Mouse (Mus musculus) heart, embryonic 16.5 days (tissue): ENCODE results near the gene Plxdc1. TPM values are rescaled to one million over a fixed set of nuclear protein-coding genes. Genes with fewer than 3 reads are reported as not detected.

Source experiments
- ATAC-seq: fragments of 200-750 bp; cut with Nextera tagmentation; replicated peaks from 2 replicates; pipeline ENCODE4 v1.8.0; 2017; ENCODE audit warnings: moderate number of reproducible peaks; ENCODE audit not compliant: insufficient read depth, low FRiP score; ENCODE audit errors: extremely low read depth
- H3K27ac ChIP-seq: fragments of 300-500 bp; sonication (generic); 2 replicates; pipeline ENCODE4 v1.5.1; 2014; ENCODE audit warnings: mild to moderate bottlenecking, low read length, control low read depth, moderate library complexity
- H3K27me3 ChIP-seq: fragments of 300-500 bp; sonication (generic); 2 replicates; pipeline ENCODE4 v1.6.1; 2014; ENCODE audit warnings: low read length, mixed read lengths; ENCODE audit not compliant: control insufficient read depth, insufficient read depth
- H3K36me3 ChIP-seq: fragments of 300-500 bp; sonication (generic); 2 replicates; pipeline ENCODE4 v1.6.1; 2014; ENCODE audit not compliant: control insufficient read depth, insufficient read depth
- H3K4me1 ChIP-seq: fragments of 300-500 bp; sonication (generic); 2 replicates; pipeline ENCODE4 v1.6.1; 2014; ENCODE audit warnings: low read length, mixed read lengths; ENCODE audit not compliant: control insufficient read depth, insufficient read depth
- H3K4me2 ChIP-seq: fragments of 300-500 bp; sonication (generic); 2 replicates; pipeline ENCODE4 v1.6.1; 2014; ENCODE audit warnings: low read depth, mild to moderate bottlenecking, control low read depth, low read length
- H3K4me3 ChIP-seq: fragments of 300-500 bp; sonication (generic); 2 replicates; pipeline ENCODE4 v1.5.1; 2014; ENCODE audit warnings: mild to moderate bottlenecking, control low read depth, low read length
- H3K9ac ChIP-seq: fragments of 300-500 bp; sonication (generic); 2 replicates; pipeline ENCODE4 v1.6.1; 2014; ENCODE audit warnings: low read length, control low read depth
- H3K9me3 ChIP-seq: fragments of 300-500 bp; sonication (generic); replicated peaks from 2 replicates; pipeline ENCODE4 v1.6.1; 2016; ENCODE audit warnings: low read length; ENCODE audit not compliant: control insufficient read depth
- WGBS: fragments of 180-500 bp; shearing (Covaris S2); extraction: QIAGEN DNeasy Blood & Tissue Kit; methylation state at CpG from one replicate; pipeline ENCODE4 v1.1.7; 2014; 5-methylcytosine and 5-hydroxymethylcytosine counted together
- polyA plus RNA-seq: library from polyadenylated mRNA; unstranded; fragments of >200 nt; fragmentation: Nextera tagmentation; extraction: Ambion mirVana; gene quantifications from 2 replicates; pipeline ENCODE4 v1.2.1, GENCODE M21; 2015

Gene Plxdc1
- polyA plus RNA-seq, 1 experiment from 2014 or later = 2.6 TPM

GRCm38 (mm10) chr11:97977797-97978196 is 8.4 kb downstream of the Plxdc1 start:
- no peaks in the 10 kb centered on the region for H3K27me3 ChIP-seq
- WGBS = 68% methylated on average over 5 of the region's 5 CpGs
- peak; percentile 71 for ATAC-seq

GRCm38 (mm10) chr11:97974746-97975145 is 11.5 kb downstream of the Plxdc1 start:
- 75% methylated on average over 5 of the region's 5 CpGs for WGBS
- Histone ChIP-seq H3K36me3 (no peaks in the 10 kb centered on the region; the same call in 1 of the 2 replicates), H3K27ac (no peak overlapping the region)

More at GRCm38 (mm10) chr11:97977797-97978196, 8.4 kb downstream of the Plxdc1 start:
- Histone ChIP-seq H3K36me3 (no peaks in the 10 kb centered on the region), H3K4me1 (no peaks in the 10 kb centered on the region), H3K4me2 (no peak overlapping the region), H3K27ac (no peak overlapping the region), H3K9me3 (no peaks in the 10 kb centered on the region), H3K9ac (no peak overlapping the region), H3K4me3 (no peak overlapping the region)

GRCm38 (mm10) chr11:97974141-97974540 is 12.1 kb downstream of the Plxdc1 start:
- Histone ChIP-seq H3K4me1 (peaks cover 9% of the 10 kb centered on the region), H3K9ac (no peak overlapping the region), H3K4me2 (no peak overlapping the region), H3K4me3 (no peak overlapping the region), H3K36me3 (no peaks in the 10 kb centered on the region; the same call in 1 of the 2 replicates), H3K9me3 (no peaks in the 10 kb centered on the region), H3K27ac (no peak overlapping the region), H3K27me3 (no peaks in the 10 kb centered on the region)
- ATAC-seq = no peak
- 86% methylated on average over 5 of the region's 5 CpGs for WGBS

More at GRCm38 (mm10) chr11:97974746-97975145, 11.5 kb downstream of the Plxdc1 start:
- no peaks in the 10 kb centered on the region for H3K27me3 ChIP-seq
- no peak overlapping the region for H3K9ac ChIP-seq
- H3K9me3 ChIP-seq = no peaks in the 10 kb centered on the region
- no peak overlapping the region for H3K4me3 ChIP-seq
- no peak for ATAC-seq
- peaks cover 9% of the 10 kb centered on the region for H3K4me1 ChIP-seq
- H3K4me2 ChIP-seq = no peak overlapping the region

- WGBS = 70% methylated on average over 2 of the region's 2 CpGs
- no peaks in the 10 kb centered on the region for H3K9me3 ChIP-seq
- 0 out of 2 replicates have a peak, but pooled peaks cover 4% of the 10 kb centered on the region for H3K27me3 ChIP-seq
- no peak overlapping the region for H3K4me2 ChIP-seq
- no peak overlapping the region for H3K9ac ChIP-seq
- no peak for ATAC-seq
- peaks cover 9% of the 10 kb centered on the region for H3K4me1 ChIP-seq
- H3K27ac ChIP-seq = no peak overlapping the region
- no peak overlapping the region for H3K4me3 ChIP-seq
- no peaks in the 10 kb centered on the region; the same call in 1 of the 2 replicates for H3K36me3 ChIP-seq
Observed at GRCm38 (mm10) chr11:97972434-97972833, 13.8 kb downstream of the Plxdc1 start.

GRCm38 (mm10) chr11:97971232-97971631 is 15.0 kb downstream of the Plxdc1 start:
- peak; percentile 80 for ATAC-seq
- Histone ChIP-seq H3K4me2 (peak overlapping the region; percentile 46), H3K4me3 (no peak overlapping the region), H3K27ac (peak overlapping the region; percentile 36; the same call in 1 of the 2 replicates), H3K36me3 (no peaks in the 10 kb centered on the region; the same call in 1 of the 2 replicates), H3K9ac (peak overlapping the region; percentile 22; the same call in 1 of the 2 replicates), H3K9me3 (no peaks in the 10 kb centered on the region), H3K27me3 (peaks cover 4% of the 10 kb centered on the region; the same call in 1 of the 2 replicates), H3K4me1 (peaks cover 9% of the 10 kb centered on the region)
- 7% methylated on average over 7 of the region's 7 CpGs for WGBS

GRCm38 (mm10) chr11:97970771-97971170 is 15.5 kb downstream of the Plxdc1 start:
- WGBS = 60% methylated on average over 7 of the region's 7 CpGs
- Histone ChIP-seq H3K9ac (peak overlapping the region; percentile 22; the same call in 1 of the 2 replicates), H3K9me3 (no peaks in the 10 kb centered on the region), H3K4me1 (peaks cover 9% of the 10 kb centered on the region), H3K27ac (peak overlapping the region; percentile 36; the same call in 1 of the 2 replicates), H3K36me3 (no peaks in the 10 kb centered on the region; the same call in 1 of the 2 replicates), H3K27me3 (peaks cover 4% of the 10 kb centered on the region; the same call in 1 of the 2 replicates), H3K4me2 (peak overlapping the region; percentile 46), H3K4me3 (no peak overlapping the region)
- no peak for ATAC-seq

- Histone ChIP-seq H3K27ac (no peak overlapping the region), H3K4me3 (no peak overlapping the region), H3K9me3 (no peaks in the 10 kb centered on the region), H3K4me1 (peaks cover 9% of the 10 kb centered on the region), H3K9ac (no peak overlapping the region), H3K27me3 (peaks cover 6% of the 10 kb centered on the region; the same call in 1 of the 2 replicates), H3K4me2 (no peak overlapping the region), H3K36me3 (no peaks in the 10 kb centered on the region; the same call in 1 of the 2 replicates)
- 39% methylated on average over 5 of the region's 5 CpGs for WGBS
- no peak for ATAC-seq
Observed at GRCm38 (mm10) chr11:97968385-97968784, 17.9 kb downstream of the Plxdc1 start.

- 36% methylated on average over 2 of the region's 2 CpGs for WGBS
- Histone ChIP-seq H3K27ac (no peak overlapping the region), H3K9me3 (no peaks in the 10 kb centered on the region), H3K4me1 (peaks cover 9% of the 10 kb centered on the region), H3K27me3 (peaks cover 6% of the 10 kb centered on the region; the same call in 1 of the 2 replicates), H3K4me3 (no peak overlapping the region), H3K4me2 (no peak overlapping the region), H3K9ac (no peak overlapping the region), H3K36me3 (no peaks in the 10 kb centered on the region)
- ATAC-seq = no peak
Observed at GRCm38 (mm10) chr11:97967114-97967513, 19.1 kb downstream of the Plxdc1 start.

GRCm38 (mm10) chr11:97960907-97961306 is 25.3 kb downstream of the Plxdc1 start:
- Histone ChIP-seq H3K27ac (no peak overlapping the region), H3K27me3 (0 out of 2 replicates have a peak, but pooled peaks cover 2% of the 10 kb centered on the region), H3K4me3 (no peak overlapping the region), H3K4me1 (no peaks in the 10 kb centered on the region), H3K4me2 (no peak overlapping the region), H3K36me3 (no peaks in the 10 kb centered on the region), H3K9me3 (no peaks in the 10 kb centered on the region), H3K9ac (no peak overlapping the region)
- ATAC-seq = no peak
- WGBS = 86% methylated on average over 1 of the region's 1 CpGs
